Mouse (Mus musculus) hindbrain, embryonic 10.5 days (tissue): ENCODE results near the gene Galnt9. TPM values are rescaled to one million over a fixed set of nuclear protein-coding genes. Genes with fewer than 3 reads are reported as not detected.

Experiments
- DNase-seq: peaks from one replicate; pipeline ENCODE4 v3.0.0-alpha.2; 2017; ENCODE audit warnings: low spot score
- H3K27ac ChIP-seq: fragments of 300-500 bp; sonication (generic); 2 replicates; pipeline ENCODE4 v1.5.1; 2016; ENCODE audit warnings: mild to moderate bottlenecking, moderate library complexity
- H3K27me3 ChIP-seq: fragments of 300-500 bp; sonication (generic); 2 replicates; pipeline ENCODE4 v1.6.1; 2016; ENCODE audit warnings: mild to moderate bottlenecking; ENCODE audit not compliant: poor library complexity, insufficient read depth, severe bottlenecking
- H3K36me3 ChIP-seq: fragments of 300-500 bp; sonication (generic); 2 replicates; pipeline ENCODE4 v1.6.1; 2016; ENCODE audit warnings: mild to moderate bottlenecking, moderate library complexity
- H3K4me1 ChIP-seq: fragments of 300-500 bp; sonication (generic); replicated peaks from 2 replicates; pipeline ENCODE4 v1.6.1; 2016; ENCODE audit warnings: mild to moderate bottlenecking
- H3K4me3 ChIP-seq: fragments of 300-500 bp; sonication (generic); 2 replicates; pipeline ENCODE4 v1.5.1; 2016; ENCODE audit warnings: mild to moderate bottlenecking, moderate library complexity
- H3K9me3 ChIP-seq: fragments of 300-500 bp; sonication (generic); 2 replicates; pipeline ENCODE4 v1.6.1; 2016; ENCODE audit warnings: mild to moderate bottlenecking, moderate library complexity
- WGBS: fragments of 180-500 bp; shearing (Covaris S2); methylation state at CpG from one replicate; pipeline ENCODE4 v1.1.7; 2016; 5-methylcytosine and 5-hydroxymethylcytosine counted together
- polyA plus RNA-seq: library from polyadenylated mRNA; unstranded; fragments of >200 nt; fragmentation: Nextera tagmentation; extraction: Ambion mirVana; gene quantifications from 2 replicates; pipeline ENCODE4 v1.2.1, GENCODE M21; 2016

Gene Galnt9
- polyA plus RNA-seq, 1 experiment from 2014 or later: 6.4 TPM

DNA sequence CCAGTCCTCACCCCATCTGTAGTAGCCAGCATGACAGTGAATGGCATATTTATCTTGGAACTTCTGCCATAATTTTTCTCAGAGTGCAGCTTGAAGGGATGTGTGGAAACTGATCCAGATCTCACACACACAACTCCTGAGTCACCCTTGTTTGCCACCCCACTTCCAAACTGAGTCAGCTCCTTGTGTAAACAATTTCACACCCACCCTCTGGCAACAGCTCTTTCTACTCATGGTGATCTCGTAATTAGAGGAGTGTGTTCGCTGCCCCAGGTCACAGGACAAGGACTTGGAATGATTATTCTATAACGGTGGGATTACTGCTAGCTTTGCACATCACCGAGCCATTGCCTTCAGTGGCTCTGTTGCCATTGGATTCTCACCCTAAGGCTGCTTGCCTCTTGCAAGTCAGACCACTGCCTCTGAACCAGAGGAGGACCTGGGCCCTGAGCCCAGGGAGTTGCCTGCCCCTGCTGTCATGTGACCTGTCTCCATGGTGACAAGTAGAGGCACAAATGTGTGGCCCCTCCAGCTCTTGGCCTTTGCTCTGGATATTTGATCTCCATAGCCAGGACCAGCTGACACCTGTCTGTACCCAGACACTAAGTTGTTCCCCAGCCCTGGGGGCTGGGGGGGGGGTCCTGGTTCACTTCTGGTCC, 21.0 kb downstream of the Galnt9 start:
- H3K36me3 ChIP-seq: no peaks in the 10 kb centered on the region
- DNase-seq: peak; percentile 28
- no peak overlapping the region for H3K4me3 ChIP-seq
- peaks cover 22% of the 10 kb centered on the region for H3K4me1 ChIP-seq
- 70% methylated on average over 4 of the region's 4 CpGs for WGBS
- no peak overlapping the region for H3K27ac ChIP-seq
- H3K9me3 ChIP-seq: no peaks in the 10 kb centered on the region
- H3K27me3 ChIP-seq: no peaks in the 10 kb centered on the region

DNA sequence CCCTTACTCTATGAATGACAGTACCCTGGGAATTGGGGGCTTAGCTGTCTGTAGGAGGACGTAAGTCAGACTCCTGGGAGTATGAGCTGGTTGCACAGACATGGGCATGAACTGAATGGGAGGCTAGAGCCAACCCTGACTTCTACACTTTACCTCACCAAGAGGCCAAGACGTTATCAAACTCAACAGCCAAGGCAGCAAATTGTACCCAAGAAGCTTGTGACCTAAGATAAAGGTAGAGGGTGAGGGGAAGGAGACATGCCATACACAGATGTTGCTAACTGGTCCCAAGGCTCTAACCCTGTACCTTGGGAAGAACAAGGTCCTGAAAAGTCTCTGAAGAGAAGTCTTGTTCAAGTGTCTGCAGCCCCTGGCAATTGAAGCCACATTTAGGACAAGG, 23.4 kb downstream of the Galnt9 start:
- no peaks in the 10 kb centered on the region for H3K36me3 ChIP-seq
- 85% methylated on average over 2 of the region's 2 CpGs for WGBS
- DNase-seq: no peak
- H3K4me1 ChIP-seq: peaks cover 37% of the 10 kb centered on the region
- no peak overlapping the region for H3K4me3 ChIP-seq
- H3K27me3 ChIP-seq: no peaks in the 10 kb centered on the region
- H3K27ac ChIP-seq: no peak overlapping the region
- no peaks in the 10 kb centered on the region for H3K9me3 ChIP-seq

DNA sequence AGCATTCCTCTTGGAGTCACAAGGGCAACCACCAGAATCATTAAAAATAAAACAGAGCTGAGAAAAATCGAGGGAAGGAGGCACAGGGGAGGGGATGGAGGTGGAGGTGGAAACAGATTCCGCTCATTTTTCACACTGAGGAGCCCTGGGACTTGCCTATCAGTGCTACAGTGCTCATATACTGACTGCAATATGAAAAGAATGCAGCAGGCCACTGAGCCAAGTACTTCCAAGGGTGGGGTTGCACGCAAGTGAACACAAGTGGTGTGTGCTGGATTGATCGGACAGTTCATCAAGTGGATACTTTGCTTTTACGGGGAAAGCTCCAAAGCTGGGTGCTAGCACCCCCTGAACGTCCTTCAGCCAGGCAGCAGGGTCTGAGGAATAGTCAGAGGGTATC, 30.7 kb downstream of the Galnt9 start:
- peaks cover 17% of the 10 kb centered on the region for H3K4me1 ChIP-seq
- no peak overlapping the region for H3K4me3 ChIP-seq
- no peaks in the 10 kb centered on the region for H3K27me3 ChIP-seq
- DNase-seq: no peak
- H3K27ac ChIP-seq: no peak overlapping the region
- 80% methylated on average over 6 of the region's 6 CpGs for WGBS
- no peaks in the 10 kb centered on the region for H3K36me3 ChIP-seq
- H3K9me3 ChIP-seq: no peaks in the 10 kb centered on the region

DNA sequence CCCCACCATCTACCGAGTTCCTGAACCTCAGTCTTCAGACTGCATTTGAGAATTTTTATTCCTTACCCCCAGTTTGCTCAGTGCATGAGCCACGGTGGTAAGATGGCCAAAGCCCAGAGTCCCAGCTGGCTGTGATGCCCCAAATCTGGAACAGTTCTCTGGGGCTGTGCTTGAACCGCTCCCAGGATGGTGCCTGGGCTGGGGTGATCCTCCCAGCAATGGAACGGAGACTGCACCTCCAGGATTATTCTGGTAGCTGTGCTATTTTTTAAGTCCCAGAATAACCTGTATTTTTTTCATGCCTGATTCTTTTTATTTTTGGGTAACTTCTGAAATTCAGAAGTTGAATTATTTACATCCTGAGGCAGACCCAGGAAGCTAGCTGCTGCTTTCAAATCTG, 35.1 kb downstream of the Galnt9 start:
- no peak overlapping the region for H3K4me3 ChIP-seq
- H3K27me3 ChIP-seq: no peaks in the 10 kb centered on the region
- H3K9me3 ChIP-seq: no peaks in the 10 kb centered on the region
- H3K4me1 ChIP-seq: peaks cover 7% of the 10 kb centered on the region; the same call in 1 of the 2 replicates
- H3K27ac ChIP-seq: no peak overlapping the region
- no peaks in the 10 kb centered on the region for H3K36me3 ChIP-seq
- 92% methylated on average over 4 of the region's 4 CpGs for WGBS
- DNase-seq: no peak

DNA sequence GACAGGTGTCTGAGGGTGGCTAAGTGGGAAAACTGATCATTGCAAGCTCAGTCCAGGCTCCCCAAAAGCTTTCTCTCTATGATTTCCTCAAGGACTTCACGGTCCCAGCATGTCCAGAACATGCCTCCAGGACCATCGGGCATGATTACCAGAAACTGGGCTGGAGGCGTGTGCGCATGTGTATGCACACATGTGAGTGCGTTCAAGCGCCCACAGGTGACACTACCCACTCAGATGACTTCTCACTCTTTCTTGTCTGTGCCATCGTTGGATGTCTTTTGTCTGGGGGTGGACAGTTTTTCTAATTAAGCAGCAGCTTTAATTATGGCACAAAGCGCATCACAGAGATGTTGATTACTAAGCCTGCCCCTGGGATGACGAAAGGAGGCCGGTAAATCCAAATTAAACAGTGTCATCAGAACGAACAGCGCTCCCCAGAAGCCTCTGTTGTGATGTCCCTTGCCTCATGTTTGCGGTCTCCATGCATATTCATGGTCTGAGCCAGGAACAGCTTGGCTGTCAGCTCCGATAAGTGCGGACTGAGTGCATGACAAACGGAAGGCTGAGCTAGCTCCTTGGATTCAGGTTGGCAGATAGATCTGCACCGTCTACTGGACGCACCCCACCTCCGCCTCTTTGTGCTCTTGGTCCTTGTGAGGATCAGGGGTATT, 36.5 kb downstream of the Galnt9 start:
- peaks cover 7% of the 10 kb centered on the region; the same call in 1 of the 2 replicates for H3K4me1 ChIP-seq
- no peaks in the 10 kb centered on the region for H3K27me3 ChIP-seq
- no peak overlapping the region for H3K4me3 ChIP-seq
- H3K36me3 ChIP-seq: no peaks in the 10 kb centered on the region
- WGBS: 82% methylated on average over 19 of the region's 19 CpGs
- H3K27ac ChIP-seq: no peak overlapping the region
- no peaks in the 10 kb centered on the region for H3K9me3 ChIP-seq
- DNase-seq: no peak

DNA sequence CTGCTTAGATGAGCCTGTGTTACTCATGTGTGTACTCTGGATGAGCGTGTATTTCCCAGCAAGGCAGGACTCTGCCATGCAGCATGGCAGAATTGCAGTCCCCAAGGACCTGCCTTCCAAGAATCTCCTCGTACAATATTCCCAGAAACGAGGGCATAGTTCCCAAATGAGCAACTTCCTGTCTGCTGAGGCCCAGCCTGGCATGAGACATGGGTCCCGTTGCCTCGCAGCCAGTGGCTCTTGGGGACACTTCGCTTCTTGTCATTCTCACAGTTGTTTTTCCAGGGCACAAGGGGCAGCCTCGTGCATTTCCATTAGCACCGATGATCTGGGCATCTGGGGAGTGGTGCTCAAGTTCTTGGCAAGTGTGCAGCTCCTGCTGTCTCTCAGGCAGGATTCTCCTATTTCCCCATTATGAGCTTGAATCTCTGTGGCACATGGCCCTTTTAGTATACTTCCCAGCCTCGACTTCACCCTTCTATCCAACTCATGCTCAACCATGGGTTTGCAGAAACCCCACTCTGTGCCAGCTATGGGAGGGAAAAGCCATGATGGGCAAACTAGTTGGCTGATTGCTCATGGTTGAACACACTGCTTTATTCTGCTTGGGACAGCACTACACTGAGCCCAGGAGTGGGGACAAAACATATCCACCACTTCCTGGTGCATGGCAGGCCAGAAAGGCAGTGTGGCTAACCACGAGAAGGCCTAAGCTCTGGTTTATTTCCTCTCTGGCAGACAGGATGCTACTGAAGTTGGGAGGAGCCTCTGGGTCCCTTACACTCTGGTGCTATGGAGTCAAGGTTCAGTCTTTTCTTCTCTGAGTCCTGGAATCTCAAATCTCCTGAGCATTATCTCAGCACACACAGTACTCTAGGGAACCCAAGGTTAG, 38.7 kb downstream of the Galnt9 start:
- peaks cover 7% of the 10 kb centered on the region; the same call in 1 of the 2 replicates for H3K4me1 ChIP-seq

DNA sequence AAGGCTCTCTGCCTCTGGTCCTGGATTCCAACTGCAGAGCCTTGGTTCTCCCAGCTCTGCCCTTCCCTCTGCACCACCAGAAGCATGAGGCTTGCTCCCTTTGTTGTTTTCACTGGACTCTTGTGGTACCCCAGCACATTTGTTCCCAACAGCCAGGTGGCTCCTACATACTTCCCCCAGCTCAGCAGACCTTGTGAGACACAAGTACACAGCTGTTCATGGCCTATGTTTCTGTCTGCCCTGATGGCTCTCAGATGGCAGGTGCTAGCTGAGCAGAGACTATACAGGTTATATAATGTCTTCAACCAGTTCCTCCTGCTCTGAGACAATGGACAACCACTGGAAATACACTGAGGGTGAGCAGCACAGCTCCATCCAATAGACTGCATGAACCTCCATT, 43.3 kb downstream of the Galnt9 start:
- no peak for DNase-seq
- no peaks in the 10 kb centered on the region for H3K9me3 ChIP-seq

More for the DNA sequence above, 38.7 kb downstream of the Galnt9 start:
- Histone ChIP-seq H3K4me3 (no peak overlapping the region), H3K27me3 (no peaks in the 10 kb centered on the region), H3K27ac (no peak overlapping the region), H3K36me3 (no peaks in the 10 kb centered on the region), H3K9me3 (no peaks in the 10 kb centered on the region)
- no peak for DNase-seq
- WGBS: 80% methylated on average over 10 of the region's 10 CpGs

DNA sequence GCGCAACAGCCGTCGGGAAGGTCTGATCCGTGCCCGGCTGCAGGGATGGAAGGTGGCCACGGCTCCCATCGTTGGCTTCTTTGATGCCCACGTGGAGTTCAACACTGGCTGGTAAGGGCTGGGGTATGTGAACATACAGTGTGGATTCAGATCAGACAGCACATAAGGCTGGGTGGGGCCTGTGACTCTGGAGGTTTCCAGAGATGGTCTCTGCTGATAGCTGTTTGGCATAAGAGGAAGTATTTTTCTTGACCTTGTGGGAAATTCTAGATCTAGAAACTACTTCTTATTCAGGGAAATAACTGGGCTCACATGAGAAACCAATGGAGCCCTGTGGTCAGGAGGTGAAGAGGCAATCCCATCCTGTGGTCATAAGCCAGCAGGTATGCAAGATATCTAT, 45.7 kb downstream of the Galnt9 start:
- WGBS: 96% methylated on average over 8 of the region's 8 CpGs
- Histone ChIP-seq H3K36me3 (no peaks in the 10 kb centered on the region), H3K4me1 (no peaks in the 10 kb centered on the region), H3K27ac (no peak overlapping the region), H3K4me3 (no peak overlapping the region), H3K27me3 (no peaks in the 10 kb centered on the region), H3K9me3 (no peaks in the 10 kb centered on the region)
- DNase-seq: no peak

More for the DNA sequence above, 43.3 kb downstream of the Galnt9 start:
- H3K36me3 ChIP-seq: no peaks in the 10 kb centered on the region
- H3K4me1 ChIP-seq: no peaks in the 10 kb centered on the region
- H3K27me3 ChIP-seq: no peaks in the 10 kb centered on the region
- H3K4me3 ChIP-seq: no peak overlapping the region
- H3K27ac ChIP-seq: no peak overlapping the region

DNA sequence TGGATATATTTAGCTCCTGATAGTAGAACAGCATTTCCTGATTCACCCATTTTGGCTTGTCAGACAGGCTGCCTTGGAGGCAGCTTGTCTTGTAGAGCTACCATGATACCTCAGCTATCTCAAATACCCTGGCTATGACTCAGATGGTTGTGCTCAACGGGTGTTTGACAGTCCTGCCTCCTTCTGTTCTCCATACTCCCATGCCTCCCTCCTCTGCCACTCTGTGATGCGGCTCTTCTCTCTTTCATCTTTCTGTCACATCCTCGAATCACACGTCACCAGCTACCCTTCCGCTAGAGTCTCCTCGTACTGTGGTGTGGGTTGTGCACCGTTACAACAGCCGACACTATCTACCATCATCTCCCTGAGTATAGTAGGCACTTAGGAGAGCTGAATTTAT, 50.3 kb downstream of the Galnt9 start:
- 93% methylated on average over 8 of the region's 8 CpGs for WGBS
- Histone ChIP-seq H3K27ac (no peak overlapping the region), H3K4me3 (no peak overlapping the region), H3K9me3 (no peaks in the 10 kb centered on the region), H3K27me3 (no peaks in the 10 kb centered on the region), H3K36me3 (no peaks in the 10 kb centered on the region), H3K4me1 (peaks cover 6% of the 10 kb centered on the region)
- DNase-seq: no peak

DNA sequence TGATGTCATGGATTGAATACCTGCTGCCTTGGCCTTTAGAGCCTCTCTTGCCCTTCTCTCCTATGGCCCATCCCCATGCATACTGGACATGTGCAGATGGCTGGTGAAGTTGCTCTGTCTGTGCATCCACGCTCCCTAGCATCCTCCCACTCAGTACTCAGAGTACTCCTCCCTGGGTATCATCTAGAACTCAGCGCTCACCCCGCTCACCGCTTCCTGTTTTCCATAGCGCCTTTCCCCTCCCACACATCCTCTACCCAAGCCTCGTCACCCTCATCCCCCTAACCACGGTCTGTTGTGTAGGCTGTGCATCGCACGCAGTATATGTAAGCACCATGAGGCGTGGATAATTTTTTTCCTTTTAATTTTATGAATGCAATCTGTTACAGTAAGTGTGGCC, 51.2 kb downstream of the Galnt9 start:
- no peaks in the 10 kb centered on the region for H3K9me3 ChIP-seq
- no peaks in the 10 kb centered on the region for H3K36me3 ChIP-seq
- WGBS: 94% methylated on average over 10 of the region's 10 CpGs
- H3K27me3 ChIP-seq: no peaks in the 10 kb centered on the region
- no peak for DNase-seq
- peaks cover 6% of the 10 kb centered on the region for H3K4me1 ChIP-seq
- H3K27ac ChIP-seq: no peak overlapping the region
- H3K4me3 ChIP-seq: no peak overlapping the region

DNA sequence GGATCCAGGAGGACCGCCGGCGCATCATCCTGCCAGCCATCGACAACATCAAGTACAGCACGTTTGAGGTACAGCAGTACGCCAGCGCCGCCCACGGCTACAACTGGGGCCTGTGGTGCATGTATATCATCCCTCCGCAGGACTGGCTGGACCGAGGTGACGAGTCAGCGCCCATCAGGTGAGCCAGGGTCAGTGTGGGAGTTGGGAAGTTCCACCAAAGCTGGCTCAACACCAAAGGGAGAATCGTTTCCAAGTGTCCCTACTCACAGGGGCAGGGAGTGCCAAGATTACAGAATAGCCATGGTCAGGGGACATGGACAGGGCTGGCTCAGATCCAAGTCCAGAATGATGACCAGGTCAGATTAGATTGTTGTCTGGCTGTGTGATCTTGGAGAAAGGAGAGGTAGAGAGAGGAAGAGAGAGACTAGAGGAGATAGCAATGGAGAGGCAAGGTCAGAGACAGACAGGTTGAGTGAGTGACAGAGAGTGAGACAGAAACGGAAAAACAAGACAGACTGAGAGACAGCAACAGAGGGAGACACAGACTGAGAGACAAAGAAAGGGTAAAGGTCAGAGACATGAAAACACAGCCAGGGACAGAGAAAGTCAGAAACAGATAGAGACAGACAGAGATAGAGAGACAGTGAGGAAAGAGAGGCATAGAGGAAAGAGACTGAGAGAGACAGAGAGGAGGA, 52.1 kb downstream of the Galnt9 start:
- 89% methylated on average over 15 of the region's 15 CpGs for WGBS
- no peak for DNase-seq
- Histone ChIP-seq H3K4me1 (peaks cover 6% of the 10 kb centered on the region), H3K27me3 (no peaks in the 10 kb centered on the region), H3K9me3 (no peaks in the 10 kb centered on the region), H3K4me3 (no peak overlapping the region), H3K36me3 (no peaks in the 10 kb centered on the region), H3K27ac (no peak overlapping the region)

DNA sequence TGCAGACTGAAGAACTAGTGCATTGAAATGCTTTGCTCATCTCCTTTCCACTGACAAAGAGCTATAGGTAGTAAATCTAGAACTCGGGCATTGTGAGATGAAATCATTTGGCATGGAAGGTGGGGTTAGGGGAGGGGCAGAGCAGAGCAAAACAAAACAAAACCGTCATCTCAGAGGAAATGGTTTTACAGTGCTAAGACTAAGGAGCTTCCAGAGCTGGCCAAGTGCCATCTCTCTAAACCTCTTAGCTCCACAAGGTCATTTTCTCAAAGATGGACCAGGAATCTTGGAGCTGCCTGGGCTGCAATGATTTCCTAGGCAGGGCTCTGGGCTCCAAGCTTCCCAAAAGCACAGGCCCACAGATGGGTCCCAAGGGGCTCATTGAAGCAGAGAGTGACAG, 53.3 kb downstream of the Galnt9 start:
- Histone ChIP-seq H3K4me3 (no peak overlapping the region), H3K36me3 (no peaks in the 10 kb centered on the region), H3K27me3 (no peaks in the 10 kb centered on the region), H3K4me1 (peaks cover 6% of the 10 kb centered on the region), H3K27ac (no peak overlapping the region), H3K9me3 (no peaks in the 10 kb centered on the region)
- no peak for DNase-seq
- WGBS: 68% methylated on average over 2 of the region's 2 CpGs
